Comparison of ENCODE assay signal across 8 mouse cellular contexts in genomic region chr7:78846737-78847434, GRCm38 (mm10). TPM values are rescaled to one million over a fixed set of nuclear protein-coding genes. Genes with fewer than 3 reads are reported as not detected.
DNase-seq lines count a peak whose midpoint lies in the region; ATAC-seq lines count a peak whose summit lies in the region.

Gene Det1 (minus strand): TSS chr7:78847263.

- WGBS in hindbrain, embryonic 15.5 days, result under 1% methylated on average over 54 of the region's 54 CpGs

- peaks cover 17% of the 10 kb centered on the region for H3K36me3 ChIP-seq in hindbrain, embryonic 15.5 days

- H3K9me3 ChIP-seq in hindbrain, embryonic 15.5 days, result no peaks in the 10 kb centered on the region

- peaks cover 12% of the 10 kb centered on the region for H3K4me1 ChIP-seq in hindbrain, embryonic 15.5 days (replicated peaks)

- H3K9ac ChIP-seq in hindbrain, embryonic 15.5 days, result peak within 1 kb of the TSS; percentile 81

- peak within 1 kb of the TSS; percentile 77 for H3K4me3 ChIP-seq in hindbrain, embryonic 15.5 days

- H3K4me2 ChIP-seq in hindbrain, embryonic 15.5 days, result peak within 1 kb of the TSS; percentile 58

- H3K27ac ChIP-seq in hindbrain, embryonic 15.5 days (replicated peaks), result peak within 1 kb of the TSS; percentile 86

- H3K27me3 ChIP-seq in hindbrain, embryonic 15.5 days, result no peaks in the 10 kb centered on the region

- ATAC-seq in hindbrain, embryonic 15.5 days (ENCODE audit: low FRiP score, low read depth), result peak; percentile 95

- DNase-seq in T-cell, adult 2 months (ENCODE audit: low spot score), result peak; percentile 89
- peak; percentile 92 for DNase-seq in cerebellum, postnatal 36 days
- peak; percentile 91 to 92 for DNase-seq in frontal cortex, postnatal 36 days (ENCODE audit: low spot score in 2 of 2)
- peak; percentile 78 for DNase-seq in left cerebral cortex, adult 11 months (ENCODE audit: low spot score)
- DNase-seq in lung, postnatal 4 days, result peak; percentile 92
- peak; percentile 85 for DNase-seq in retina, postnatal 7 days (ENCODE audit: low read depth, low spot score)
- DNase-seq in urinary bladder, adult 2 months (ENCODE audit: low spot score), result peak; percentile 88

RNA-seq across cellular contexts. Expression of gene Det1, which starts in this region (rescaled TPM):
- polyA plus RNA-seq in hindbrain, embryonic 15.5 days (2015; fragmentation: Nextera tagmentation; extraction: Ambion mirVana), result 12.9 and 13.0 TPM in 2 replicates
- 11.0 and 11.7 TPM in 2 replicates for polyA plus RNA-seq in urinary bladder, adult 2 months (2012; rRNA removed)

Comparison
In these comparisons a context has a peak if more than half of its experiments do, and no peak if none do; other contexts are left out.
1. Peak in every context shown above with its lines: DNase-seq, ATAC-seq, H3K4me3 ChIP-seq and H3K27ac ChIP-seq.